Mouse (Mus musculus) limb, embryonic 12.5 days (tissue): Measurements from ENCODE around the gene Plcl1. TPM values are rescaled to one million over a fixed set of nuclear protein-coding genes. Genes with fewer than 3 reads are reported as not detected.

Experiments
- polyA plus RNA-seq: library from polyadenylated mRNA; unstranded; fragments of >200 nt; fragmentation: Nextera tagmentation; extraction: Ambion mirVana; gene quantifications from 2 replicates; pipeline ENCODE4 v1.2.1, GENCODE M21; 2016

Gene Plcl1
- polyA plus RNA-seq, 1 experiment from 2014 or later, result 0.79 TPM

Other genes starting within 250 kb of the Plcl1 start
- gene Rftn2, start 179.1 kb upstream of the Plcl1 start, polyA plus RNA-seq, result 35.2 and 38.2 TPM in 2 replicates
- 2.8 and 3.2 TPM in 2 replicates for gene Mars2, start 168.7 kb upstream of the Plcl1 start, polyA plus RNA-seq
- 0.08 and 0.34 TPM in 2 replicates for gene Boll, start 42.5 kb upstream of the Plcl1 start, polyA plus RNA-seq